In the genomic region with DNA sequence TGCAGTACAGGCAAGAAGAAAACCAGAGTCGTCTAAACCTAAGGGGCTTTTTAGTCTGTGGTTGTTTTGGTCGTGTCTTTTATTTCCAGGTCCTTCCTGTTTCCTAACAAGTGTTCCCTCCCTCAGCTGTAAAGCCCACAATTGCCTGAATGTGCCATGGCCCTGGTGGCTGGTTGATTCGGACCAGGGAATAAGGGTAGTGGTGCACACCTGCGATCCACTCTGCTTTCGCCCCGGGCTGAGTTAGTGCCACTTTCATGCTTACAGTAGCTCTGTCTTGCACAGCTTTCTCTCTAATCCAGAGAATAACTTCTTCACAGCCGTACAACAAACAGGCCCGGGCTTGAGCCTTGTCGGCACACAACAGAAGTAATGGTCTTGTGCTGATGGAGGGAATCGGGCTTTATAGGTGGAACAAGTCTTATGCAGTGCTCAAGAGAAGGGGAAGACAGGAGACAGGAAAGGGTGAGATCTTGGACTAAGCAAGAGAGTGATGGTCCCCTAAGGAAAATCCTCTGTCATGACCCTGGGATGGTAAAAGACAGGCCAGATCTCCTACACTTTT, we compare ENCODE assay signal across 15 mouse cellular contexts. TPM values are rescaled to one million over a fixed set of nuclear protein-coding genes. Genes with fewer than 3 reads are reported as not detected.
A peak's percentile ranks its signal among the peaks of the same experiment; 100 is the strongest.
DNase-seq lines count a peak whose midpoint lies in the region; ATAC-seq and TF ChIP-seq lines count a peak whose summit lies in the region.
"Had no signal": no experiment of that assay in that cellular context is flagged by ENCODE, and none has a peak within 500 bp of the region (broad histone marks: within the 10 kb centered on the region; RNA-seq: fewer than 3 reads in every experiment).

No protein-coding gene starts in this region.

- no peaks in the 10 kb centered on the region for H3K9me3 ChIP-seq in kidney, embryonic 14.5 days (ENCODE audit: control insufficient read depth, low read length)
- H3K9me3 ChIP-seq in MEL (replicated peaks; ENCODE audit: insufficient read depth, low read length) = no peaks in the 10 kb centered on the region
- H3K9me3 ChIP-seq in limb, embryonic 13.5 days = no peaks in the 10 kb centered on the region
- H3K9me3 ChIP-seq: forebrain, embryonic 13.5 days had no signal

- H3K4me1 ChIP-seq in kidney, embryonic 14.5 days (ENCODE audit: control insufficient read depth, insufficient read depth, low read length) = no peaks in the 10 kb centered on the region
- no peaks in the 10 kb centered on the region for H3K4me1 ChIP-seq in kidney, adult 2 months (ENCODE audit: control insufficient read depth, insufficient read depth, low read length)
- H3K4me1 ChIP-seq in MEL (ENCODE audit: control insufficient read depth in 1 of 2, insufficient read depth in 2 of 2, low read length in 2 of 2) = peaks cover 0 to 7% of the 10 kb centered on the region in 2 experiments; a peak in 1 of 4 replicates
- H3K4me1 ChIP-seq in limb, embryonic 13.5 days = peaks cover 13% of the 10 kb centered on the region; the same call in 1 of the 2 replicates

- H3K79me2 ChIP-seq in C2C12 (ENCODE audit: control insufficient read depth, insufficient read depth) = no peaks in the 10 kb centered on the region
- H3K79me2 ChIP-seq in MEL (ENCODE audit: control insufficient read depth, insufficient read depth, low read length, poor library complexity) = no peaks in the 10 kb centered on the region

- no peak for DNase-seq in kidney, adult 2 months
- DNase-seq in MEL (ENCODE audit: low read depth, low spot score) = peak; percentile 58
- DNase-seq in adrenal gland, postnatal 25 days = no peak
- no peak for DNase-seq in gastrocnemius, postnatal 10 days
- DNase-seq in adrenal gland, adult 18-20 months (ENCODE audit: low spot score in 2 of 2) = no peak
- DNase-seq: adrenal gland, postnatal 10 days; cerebellum, adult 11 months; embryo, embryonic 11 days; gastrocnemius, postnatal 36 days had no signal

- no peak for TF ChIP-seq CTCF in kidney, adult 2 months (conservative IDR thresholded peaks at IDR 0.05; ENCODE audit: insufficient read depth, insufficient read length, low read depth, low read length)
- TF ChIP-seq CTCF in C2C12 (IDR thresholded peaks at IDR 0.05; ENCODE audit: control insufficient read depth, insufficient read depth, insufficient read length) (no peak), MEL (IDR thresholded peaks at IDR 0.05 in 2 of 3, conservative IDR thresholded peaks at IDR 0.05 in 1 of 3; ENCODE audit: control insufficient read depth in 1 of 3, insufficient read depth in 1 of 3, low read depth in 2 of 3, low read length in 3 of 3, poor library complexity in 1 of 3, severe bottlenecking in 1 of 3) (no peak)

- no peak for TF ChIP-seq EP300 in MEL (IDR thresholded peaks at IDR 0.05; ENCODE audit: low read depth in 1 of 2, low read length in 2 of 2)

- no peaks in the 10 kb centered on the region for H3K36me3 ChIP-seq in kidney, embryonic 14.5 days (ENCODE audit: control insufficient read depth, insufficient read depth, low read length)
- H3K36me3 ChIP-seq in kidney, adult 2 months (ENCODE audit: control insufficient read depth, insufficient read depth, low read length) = no peaks in the 10 kb centered on the region
- H3K36me3 ChIP-seq in C2C12 (ENCODE audit: control insufficient read depth, insufficient read depth) = no peaks in the 10 kb centered on the region
- H3K36me3 ChIP-seq in MEL (ENCODE audit: control insufficient read depth in 1 of 2, insufficient read depth in 2 of 2, low read length in 2 of 2) = peaks cover 0 to 7% of the 10 kb centered on the region in 2 experiments; a peak in 2 of 4 replicates
- H3K36me3 ChIP-seq in limb, embryonic 13.5 days = no peaks in the 10 kb centered on the region

- no peak for TF ChIP-seq RAD21 in MEL (IDR thresholded peaks at IDR 0.05; ENCODE audit: low read depth, low read length)

- 55% methylated on average over 10 of the region's 10 CpGs for WGBS in kidney, embryonic 14.5 days
- 74% methylated on average over 10 of the region's 10 CpGs for WGBS in kidney, adult 2 months
- 53% methylated on average over 10 of the region's 10 CpGs for WGBS in limb, embryonic 13.5 days

- no peak overlapping the region for H3K27ac ChIP-seq in kidney, embryonic 14.5 days (ENCODE audit: low read depth, low read length)
- no peak overlapping the region for H3K27ac ChIP-seq in kidney, adult 2 months (ENCODE audit: insufficient read depth, low read depth, low read length)
- H3K27ac ChIP-seq in MEL (ENCODE audit: control insufficient read depth, low read depth, low read length) = peak overlapping the region; percentile 0; the same call in 1 of the 2 replicates
- no peak overlapping the region for H3K27ac ChIP-seq in limb, embryonic 13.5 days
- H3K27ac ChIP-seq: forebrain, embryonic 13.5 days; hindbrain, embryonic 14.5 days; macrophage had no signal

- TF ChIP-seq POLR2A in kidney, adult 2 months (IDR thresholded peaks at IDR 0.05; ENCODE audit: low read depth, low read length) = no peak
- TF ChIP-seq POLR2A in MEL (IDR thresholded peaks at IDR 0.05; ENCODE audit: control insufficient read depth in 1 of 2, insufficient read depth in 1 of 2, low read depth in 1 of 2, low read length in 2 of 2, poor library complexity in 1 of 2) = no peak; a peak in 2 of 4 replicates

- H3ac ChIP-seq in C2C12 (ENCODE audit: control insufficient read depth, insufficient read length, low read depth) = peak overlapping the region; percentile 24

- no peak overlapping the region for H3K9ac ChIP-seq in kidney, embryonic 14.5 days (ENCODE audit: low read depth, low read length)
- H3K9ac ChIP-seq in MEL (ENCODE audit: control insufficient read depth, low read depth, low read length, poor library complexity, severe bottlenecking) = peak overlapping the region; percentile 53
- H3K9ac ChIP-seq in limb, embryonic 13.5 days = 0 out of 2 replicates have a peak overlapping the region, but pooled peaks have one; percentile 19
- H3K9ac ChIP-seq: forebrain, embryonic 13.5 days; hindbrain, embryonic 14.5 days had no signal

- H3K79me3 ChIP-seq in C2C12 (ENCODE audit: low read depth) = no peaks in the 10 kb centered on the region

- H3K4me2 ChIP-seq in kidney, embryonic 14.5 days (replicated peaks; ENCODE audit: low read depth, low read length) = peak overlapping the region; percentile 26; the same call in 1 of the 2 replicates
- H3K4me2 ChIP-seq in limb, embryonic 13.5 days (replicated peaks) = peak overlapping the region; percentile 53

- no peak for ATAC-seq in kidney, embryonic 14.5 days (ENCODE audit: low FRiP score, low TSS enrichment)
- ATAC-seq in limb, embryonic 13.5 days (ENCODE audit: low FRiP score, low read depth) = no peak
- ATAC-seq: forebrain, embryonic 13.5 days had no signal

- H3K4me3 ChIP-seq in kidney, embryonic 14.5 days (ENCODE audit: low read length) = no peak overlapping the region
- H3K4me3 ChIP-seq in kidney, adult 2 months (ENCODE audit: insufficient read depth, low read depth, low read length) = no peak overlapping the region
- peak overlapping the region; percentile 2 for H3K4me3 ChIP-seq in C2C12 (ENCODE audit: insufficient read depth, poor library complexity, severe bottlenecking)
- H3K4me3 ChIP-seq in MEL (ENCODE audit: control insufficient read depth in 1 of 2, insufficient read depth in 1 of 2, low read depth in 2 of 2, low read length in 2 of 2) = peak overlapping the region; percentile 25 to 26
- H3K4me3 ChIP-seq in limb, embryonic 13.5 days = no peak overlapping the region
- H3K4me3 ChIP-seq: forebrain, embryonic 13.5 days had no signal

- peaks cover 3% of the 10 kb centered on the region; the same call in 1 of the 2 replicates for H3K27me3 ChIP-seq in kidney, embryonic 14.5 days (ENCODE audit: control insufficient read depth, insufficient read depth, low read length)
- no peaks in the 10 kb centered on the region for H3K27me3 ChIP-seq in kidney, adult 2 months (replicated peaks; ENCODE audit: control insufficient read depth, insufficient read depth, low read length)
- H3K27me3 ChIP-seq in C2C12 (ENCODE audit: control insufficient read depth, insufficient read depth, insufficient read length) (no peaks in the 10 kb centered on the region), MEL (ENCODE audit: control insufficient read depth in 1 of 2, insufficient read depth in 2 of 2, low read length in 2 of 2) (no peaks in the 10 kb centered on the region)
- peaks cover 13% of the 10 kb centered on the region for H3K27me3 ChIP-seq in limb, embryonic 13.5 days

RNA-seq across cellular contexts. Expression of a gene that starts 26.0 kb away (rescaled TPM):
- polyA plus RNA-seq in kidney, embryonic 14.5 days (2014; fragmentation: Nextera tagmentation; extraction: Ambion mirVana) = 5.1 and 6.2 TPM in 2 replicates
- polyA plus RNA-seq in kidney, adult 2 months (2012; rRNA removed) = 2.3 and 3.2 TPM in 2 replicates
- polyA plus RNA-seq in C2C12 (2012; fragmentation: generic; extraction: Trizol) = 1.6 TPM
- not detected in 2 replicates for total RNA-seq in MEL (2012; rRNA removed)
- polyA plus RNA-seq in MEL (2012; ENCODE audit: insufficient read depth in 1 of 2, insufficient read length in 2 of 2, low read depth in 1 of 2, low replicate concordance in 2 of 2, missing spikeins in 1 of 2) = not detected
- polyA plus RNA-seq in limb, embryonic 13.5 days (2015; fragmentation: Nextera tagmentation; extraction: Ambion mirVana) = 1.8 and 2.2 TPM in 2 replicates
- total RNA-seq in adrenal gland, postnatal 25 days (2021) = 1.2 and 1.3 TPM in 2 replicates
- 10 to 100 TPM; 31.3 to 31.8 TPM for total RNA-seq in gastrocnemius, postnatal 10 days (2021)
- 1 to 10 TPM; 2.2 to 2.3 TPM for total RNA-seq in adrenal gland, adult 18-20 months (2021)

RNA-seq across cellular contexts. Expression of a gene that starts 46.0 kb away (rescaled TPM):
- polyA plus RNA-seq in kidney, embryonic 14.5 days (2014; fragmentation: Nextera tagmentation; extraction: Ambion mirVana) = 43.3 and 46.0 TPM in 2 replicates
- 215 and 254 TPM in 2 replicates for polyA plus RNA-seq in kidney, adult 2 months (2012; rRNA removed)
- polyA plus RNA-seq in C2C12 (2012; fragmentation: generic; extraction: Trizol) (16.8 TPM), MEL (2012; ENCODE audit: insufficient read depth in 1 of 2, insufficient read length in 2 of 2, low read depth in 1 of 2, low replicate concordance in 2 of 2, missing spikeins in 1 of 2) (10 to 100 TPM in 1 of 2 experiments, not detected in 1; 15.5 TPM)
- total RNA-seq in MEL (2012; rRNA removed) = 10.4 and 10.7 TPM in 2 replicates
- polyA plus RNA-seq in limb, embryonic 13.5 days (2015; fragmentation: Nextera tagmentation; extraction: Ambion mirVana) = 35.8 and 37.5 TPM in 2 replicates
- 31.0 and 38.9 TPM in 2 replicates for total RNA-seq in adrenal gland, postnatal 25 days (2021)
- 10 to 100 TPM; 18.8 to 20.1 TPM for total RNA-seq in gastrocnemius, postnatal 10 days (2021)
- 10 to 100 TPM; 26.5 to 30.5 TPM for total RNA-seq in adrenal gland, adult 18-20 months (2021)

RNA-seq across cellular contexts. Expression of a gene that starts 46.1 kb away (rescaled TPM):
- polyA plus RNA-seq in kidney, embryonic 14.5 days (2014; fragmentation: Nextera tagmentation; extraction: Ambion mirVana) = 1.8 and 3.3 TPM in 2 replicates
- 4.2 and 5.9 TPM in 2 replicates for polyA plus RNA-seq in kidney, adult 2 months (2012; rRNA removed)
- polyA plus RNA-seq in C2C12 (2012; fragmentation: generic; extraction: Trizol) (0.22 TPM), MEL (2012; ENCODE audit: insufficient read depth in 1 of 2, insufficient read length in 2 of 2, low read depth in 1 of 2, low replicate concordance in 2 of 2, missing spikeins in 1 of 2) (under 1 TPM in 1 of 2 experiments, not detected in 1; 0.06 TPM)
- total RNA-seq in MEL (2012; rRNA removed) = not detected in 2 replicates
- 6.3 and 7.2 TPM in 2 replicates for polyA plus RNA-seq in limb, embryonic 13.5 days (2015; fragmentation: Nextera tagmentation; extraction: Ambion mirVana)
- total RNA-seq in adrenal gland, postnatal 25 days (2021) = 0.71 and 1.1 TPM in 2 replicates
- under 1 TPM; 0.26 to 0.32 TPM for total RNA-seq in gastrocnemius, postnatal 10 days (2021)
- total RNA-seq in adrenal gland, adult 18-20 months (2021) = under 1 TPM; 0.33 to 0.48 TPM
- total RNA-seq: gastrocnemius, postnatal 36 days had no signal
- polyA plus RNA-seq: macrophage had no signal

Comparison
In these comparisons a context has a peak if more than half of its experiments do, and no peak if none do; other contexts are left out.
1. H3K4me3 ChIP-seq: peak in C2C12 (single experiment) and MEL (2 of 2); none in kidney, embryonic 14.5 days (single experiment), kidney, adult 2 months (single experiment) and limb, embryonic 13.5 days (single experiment).